Comparison of ENCODE assay signal across 20 mouse cellular contexts in the genomic region with DNA sequence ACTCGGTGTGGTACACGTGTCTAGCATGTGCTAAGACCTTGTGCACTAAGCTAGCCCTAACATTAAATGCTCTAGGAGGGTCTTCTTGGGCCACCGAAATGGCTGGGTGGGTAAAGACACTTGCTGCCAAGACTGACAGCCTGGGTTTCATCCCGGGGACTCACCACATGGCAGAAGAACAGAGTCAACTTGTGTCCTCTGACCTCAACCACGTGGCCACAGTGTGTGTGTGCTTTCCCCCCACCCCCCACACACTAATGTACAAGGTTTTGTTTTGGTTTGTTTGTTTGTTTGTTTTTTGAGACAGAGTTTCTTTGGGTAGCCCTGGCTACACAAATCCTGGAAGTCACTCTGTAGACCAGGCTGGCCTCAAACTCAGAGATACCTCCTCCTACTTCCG.
"Had no signal": no experiment of that assay in that cellular context is flagged by ENCODE, and none has a peak within 500 bp of the region (broad histone marks: within the 10 kb centered on the region; RNA-seq: fewer than 3 reads in every experiment).

No protein-coding gene starts in this region.

- H3K4me2 ChIP-seq: limb, embryonic 13.5 days; lung, embryonic 15.5 days; midbrain, embryonic 12.5 days; midbrain, embryonic 15.5 days; neural tube, embryonic 13.5 days had no signal

- ATAC-seq: intestine, embryonic 16.5 days; midbrain, embryonic 15.5 days had no signal

- H3K4me1 ChIP-seq: midbrain, embryonic 15.5 days had no signal

- H3K27me3 ChIP-seq: limb, embryonic 13.5 days; lung, embryonic 15.5 days; midbrain, embryonic 15.5 days; neural tube, embryonic 13.5 days had no signal

- H3K36me3 ChIP-seq: limb, embryonic 13.5 days; lung, embryonic 15.5 days; midbrain, embryonic 12.5 days; midbrain, embryonic 15.5 days; neural tube, embryonic 13.5 days had no signal

- H3K9me3 ChIP-seq: limb, embryonic 13.5 days; lung, embryonic 15.5 days; midbrain, embryonic 12.5 days; midbrain, embryonic 15.5 days; neural tube, embryonic 13.5 days had no signal

- H3K4me3 ChIP-seq: limb, embryonic 13.5 days; lung, embryonic 15.5 days; midbrain, embryonic 12.5 days; midbrain, embryonic 15.5 days; neural tube, embryonic 13.5 days had no signal

- DNase-seq: kidney, adult 18-20 months; kidney, adult 9 months; kidney, postnatal 14 days; kidney, postnatal 4 days; left cerebral cortex, postnatal 4 days; lung, adult 18-20 months; lung, postnatal 10 days; retina, postnatal 1 day; right cerebral cortex, postnatal 25 days; spleen, adult 18-20 months; thymus, adult 2 months; thymus, postnatal 14 days had no signal

- H3K27ac ChIP-seq: limb, embryonic 13.5 days; liver, embryonic 14.5 days; lung, embryonic 15.5 days; midbrain, embryonic 12.5 days; midbrain, embryonic 15.5 days; neural tube, embryonic 13.5 days; stomach, postnatal 0 days had no signal

- H3K9ac ChIP-seq: limb, embryonic 13.5 days; liver, embryonic 14.5 days; lung, embryonic 15.5 days; midbrain, embryonic 12.5 days; midbrain, embryonic 15.5 days; neural tube, embryonic 13.5 days had no signal
